Mouse (Mus musculus): ENCODE measurements around the gene Polr1a.

Gene Polr1a

GRCm38 (mm10) chr6:71908481-71909381, at the start of gene Polr1a, which contains the start of gene Ptcd3:
Gene Polr1a (plus strand): TSS chr6:71909053.
Gene Ptcd3 (minus strand): TSS chr6:71908750.
- peak; percentile 98 for DNase-seq (ENCODE audit: low read depth)

- no peak for DNase-seq (ENCODE audit: low read depth)
Observed at GRCm38 (mm10) chr6:71867751-71868150, 41.1 kb upstream of the Polr1a start.

DNA sequence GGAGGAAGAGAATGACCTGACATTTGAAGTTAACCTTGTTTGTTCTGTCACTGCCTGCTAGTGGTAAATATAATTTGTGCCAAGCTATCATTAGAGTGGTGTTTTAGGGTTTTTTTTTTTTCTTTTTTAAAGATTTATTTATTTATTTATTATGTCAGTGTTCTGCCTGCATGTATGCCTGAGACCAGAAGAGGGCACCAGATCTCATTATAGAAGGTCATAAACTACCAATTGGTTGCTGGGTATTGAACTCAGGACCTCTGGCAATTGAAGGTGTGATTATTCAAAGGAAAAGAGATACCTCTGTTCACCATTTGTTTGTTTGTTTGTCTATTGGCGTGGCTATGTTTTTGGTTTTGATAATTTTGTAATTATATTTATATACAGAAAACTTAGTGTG, 40.0 kb upstream of the Polr1a start:
- DNase-seq (ENCODE audit: low read depth): peak; percentile 69

DNA sequence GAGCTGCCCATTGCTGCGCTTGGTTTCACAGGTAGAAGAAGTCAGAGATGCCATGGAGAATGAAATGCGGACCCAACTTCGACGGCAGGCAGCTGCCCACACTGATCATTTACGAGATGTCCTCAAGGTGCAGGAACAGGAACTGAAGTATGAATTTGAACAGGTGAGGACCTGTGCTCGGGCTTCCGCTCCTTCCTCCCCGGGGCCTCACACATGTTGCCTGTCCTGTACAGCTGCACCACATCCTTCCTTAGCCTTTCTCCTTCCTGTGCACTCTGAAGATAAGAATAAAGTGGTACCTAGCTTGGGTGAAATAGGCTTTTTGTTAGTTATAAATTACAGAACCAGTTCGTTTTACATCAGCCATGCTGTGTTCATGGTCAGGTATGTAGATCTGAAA, 37.5 kb upstream of the Polr1a start:
- DNase-seq (ENCODE audit: low read depth): peak; percentile 15

GRCm38 (mm10) chr6:71877965-71878760, 30.7 kb upstream of the Polr1a start:
- DNase-seq (ENCODE audit: low read depth): peak; percentile 19

DNA sequence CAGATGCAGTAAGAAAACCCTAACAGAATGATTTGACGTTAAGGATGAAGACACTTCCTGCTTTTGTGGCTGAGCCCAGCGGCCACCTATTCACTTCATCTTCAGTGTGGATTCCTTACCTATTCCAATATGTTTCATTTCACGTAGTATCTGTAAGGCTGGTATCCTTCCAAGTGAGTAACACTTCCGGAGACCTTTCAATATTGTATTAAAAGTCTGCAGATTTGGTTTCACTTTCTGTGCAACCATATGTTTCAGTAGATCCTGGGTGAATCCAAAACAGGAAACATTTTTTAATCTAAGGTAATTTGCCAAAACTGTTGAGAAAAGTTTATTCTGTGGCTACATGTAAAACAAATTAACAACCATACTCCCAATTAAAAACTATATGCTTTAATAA, 15.6 kb upstream of the Polr1a start:
- DNase-seq (ENCODE audit: low read depth): peak; percentile 49

DNA sequence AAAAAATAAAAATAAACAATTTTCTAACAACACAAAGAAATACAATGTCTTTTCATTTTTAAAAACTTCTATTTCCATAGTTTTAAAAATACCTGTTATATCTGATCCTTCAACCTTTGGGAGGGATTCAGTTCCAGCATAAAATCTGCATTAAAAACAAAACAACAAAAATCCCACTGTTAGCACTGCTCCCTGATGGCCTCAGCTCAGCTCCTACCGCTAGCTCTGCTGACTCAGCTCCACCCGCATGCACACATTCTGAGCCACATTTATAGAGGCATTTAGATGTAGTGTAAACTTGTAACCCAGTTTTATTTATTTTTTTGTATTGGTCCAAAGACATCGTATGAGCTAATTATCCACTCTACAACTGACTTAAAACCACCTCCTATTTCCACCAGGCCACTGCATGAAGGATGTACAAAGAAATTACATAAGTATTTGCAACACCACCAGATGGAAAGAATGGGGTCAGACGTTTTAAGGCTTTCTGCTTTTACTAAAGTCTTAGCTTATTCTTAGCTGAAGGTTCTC, 1.1 kb upstream of the Polr1a start:
- DNase-seq (ENCODE audit: low read depth): peak; percentile 32

- DNase-seq (ENCODE audit: low read depth): no peak
Observed at GRCm38 (mm10) chr6:71909384-71909783, 531 bp downstream of the Polr1a start.

DNA sequence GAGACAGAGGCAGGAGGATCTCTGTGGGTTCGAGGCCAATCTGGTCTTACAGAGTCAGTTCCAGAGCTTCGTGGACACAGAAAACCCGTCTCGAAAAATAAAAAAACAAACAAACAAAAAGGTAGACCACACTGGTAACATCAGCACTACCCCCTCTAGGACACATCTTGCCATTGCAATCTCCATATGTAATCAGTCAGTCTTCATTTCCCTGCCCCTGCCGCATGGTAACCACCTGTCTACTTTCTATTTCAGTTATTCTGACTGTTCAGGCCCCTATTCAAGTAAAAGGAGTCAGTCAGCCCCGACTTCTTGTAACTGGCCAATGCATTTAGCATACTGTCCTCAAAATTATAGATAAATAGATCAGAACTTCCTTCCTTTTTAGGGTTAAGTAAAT, 987 bp downstream of the Polr1a start:
- peak; percentile 77 for DNase-seq (ENCODE audit: low read depth)

DNA sequence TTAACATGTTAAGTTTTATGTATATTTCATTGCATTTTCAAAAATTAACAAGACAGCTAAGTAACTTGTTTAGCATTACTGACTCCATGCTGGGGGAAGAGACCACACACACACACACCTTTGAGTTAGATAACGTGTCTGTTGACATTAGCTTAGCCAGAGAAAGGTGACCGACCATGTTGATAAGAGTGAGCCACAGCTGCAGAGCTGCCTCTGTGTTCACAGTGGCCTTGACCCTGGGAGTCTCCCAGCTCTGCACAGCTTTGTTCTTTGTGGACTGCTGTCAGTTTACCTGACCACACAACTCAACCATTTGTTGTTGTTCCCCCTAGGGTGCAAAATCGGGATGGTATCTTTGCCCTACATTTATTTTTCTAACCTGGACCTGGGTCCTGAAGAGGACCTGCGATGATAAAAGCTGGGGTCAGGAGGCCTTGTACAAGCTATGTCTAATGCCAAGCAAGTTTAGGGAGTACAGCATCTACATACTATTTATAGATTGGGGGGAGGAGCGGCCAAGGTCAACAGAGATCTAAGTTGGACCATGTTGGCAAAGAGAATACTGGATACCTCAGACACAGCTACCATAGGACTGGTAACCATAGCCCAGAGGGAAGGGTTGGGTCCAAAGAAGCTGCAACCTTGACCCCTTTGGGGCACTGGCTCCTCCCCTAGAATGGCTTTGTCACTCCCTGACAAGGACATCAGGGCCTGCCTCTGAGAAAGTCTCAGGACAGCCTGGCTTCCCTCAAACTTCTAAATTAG, 3.0 kb downstream of the Polr1a start:
- no peak for DNase-seq (ENCODE audit: low read depth)

GRCm38 (mm10) chr6:71920752-71921151, 11.9 kb downstream of the Polr1a start:
- peak; percentile 28 for DNase-seq (ENCODE audit: low read depth)

- DNase-seq (ENCODE audit: low read depth): peak; percentile 25
Observed at GRCm38 (mm10) chr6:71925233-71925632, 16.4 kb downstream of the Polr1a start.

GRCm38 (mm10) chr6:71927911-71928310, 19.1 kb downstream of the Polr1a start:
- DNase-seq (ENCODE audit: low read depth): peak; percentile 73

DNA sequence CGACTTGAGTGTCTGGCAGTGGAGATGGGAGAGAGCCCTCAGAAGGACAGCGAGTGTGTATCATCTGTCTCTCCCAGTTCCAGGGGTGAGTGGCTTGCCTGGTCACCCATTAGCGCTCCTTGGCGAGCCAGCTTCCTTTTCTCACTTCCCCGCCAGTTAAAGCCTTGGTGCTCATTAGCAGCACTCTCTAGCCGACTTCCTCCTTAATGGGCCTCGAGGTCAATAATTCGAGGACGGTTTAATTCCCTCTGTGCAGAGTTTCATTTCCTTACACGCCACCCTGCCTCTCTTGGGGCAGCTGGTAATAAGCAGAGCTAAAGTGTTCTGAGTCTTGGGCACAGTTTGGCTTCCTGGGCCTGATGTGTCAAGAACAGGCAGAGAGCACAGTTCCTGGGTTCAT, 21.2 kb downstream of the Polr1a start:
- no peak for DNase-seq (ENCODE audit: low read depth)

DNA sequence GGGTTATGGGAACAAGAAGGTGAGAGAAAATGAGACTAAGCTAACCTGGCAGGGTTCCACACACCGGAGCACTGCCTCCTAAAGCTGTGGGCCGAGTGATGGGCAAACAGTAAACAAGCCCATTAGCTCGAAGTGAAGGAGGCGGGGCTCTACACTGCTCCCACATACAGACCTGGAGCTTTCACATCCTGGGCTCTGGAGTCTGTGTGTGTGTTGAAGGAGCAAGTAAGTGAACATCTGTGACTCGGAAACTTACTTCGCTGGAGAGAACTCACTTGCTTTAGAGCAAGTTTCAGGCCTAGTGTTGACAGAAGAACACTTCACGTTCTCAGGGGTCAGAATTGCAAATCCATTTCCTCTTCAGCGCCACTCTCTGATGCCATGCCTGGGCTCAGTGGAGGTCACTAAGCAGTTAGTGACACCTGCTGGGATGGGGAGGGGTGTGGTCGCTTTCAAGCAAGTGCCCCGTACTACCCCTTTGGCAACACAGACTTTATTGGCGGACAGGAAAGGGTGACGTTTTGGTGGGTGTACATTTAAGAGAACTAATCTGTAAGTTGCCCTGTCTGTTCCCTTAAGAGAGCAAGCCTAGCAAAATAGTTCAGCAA, 22.1 kb downstream of the Polr1a start:
- DNase-seq (ENCODE audit: low read depth): no peak

DNA sequence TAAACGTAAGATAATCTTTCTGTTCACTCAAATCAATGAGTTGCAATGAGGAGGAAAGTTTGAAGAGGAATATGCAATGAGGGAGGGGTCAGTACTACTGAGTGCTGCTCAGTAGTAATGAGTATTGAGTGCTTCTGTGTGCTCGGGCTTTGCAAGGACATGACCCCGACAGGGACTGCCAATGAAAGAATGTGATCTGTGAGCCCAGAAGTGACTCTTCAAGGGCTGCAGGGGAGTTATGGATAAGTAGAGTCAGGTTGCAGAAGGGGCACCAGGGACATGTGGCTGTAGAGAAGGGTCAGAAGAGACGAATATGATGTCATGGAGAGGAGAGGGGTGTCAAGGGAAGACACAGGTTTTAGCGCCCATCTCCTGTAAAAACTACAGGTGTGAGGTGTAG, 23.5 kb downstream of the Polr1a start:
- DNase-seq (ENCODE audit: low read depth): no peak

DNA sequence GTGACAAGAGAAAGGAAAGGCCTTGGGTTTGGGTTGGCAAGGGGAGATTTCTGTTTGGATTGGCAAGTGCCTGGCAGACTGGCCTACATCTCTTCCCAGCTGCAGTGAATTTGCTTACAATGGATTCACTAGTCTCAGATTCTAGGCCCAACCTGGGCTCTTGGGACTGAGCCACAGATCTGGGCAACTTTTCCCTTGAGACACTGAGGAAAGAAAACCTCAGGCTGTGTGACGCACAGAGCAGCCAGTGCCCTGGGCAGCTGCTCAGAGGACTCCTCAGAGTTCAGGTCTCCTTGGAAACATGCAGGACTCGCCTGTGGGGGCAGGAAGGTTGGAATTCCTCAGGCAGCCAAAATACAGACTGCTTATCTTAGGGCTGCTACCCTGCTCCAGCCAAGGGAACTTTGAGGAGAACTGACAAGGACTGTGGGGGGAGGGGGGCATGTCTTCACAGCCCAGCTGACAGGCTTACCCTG, 25.3 kb downstream of the Polr1a start:
- DNase-seq (ENCODE audit: low read depth): no peak

- DNase-seq (ENCODE audit: low read depth): no peak
Observed at GRCm38 (mm10) chr6:71935737-71936136, 26.9 kb downstream of the Polr1a start.

DNA sequence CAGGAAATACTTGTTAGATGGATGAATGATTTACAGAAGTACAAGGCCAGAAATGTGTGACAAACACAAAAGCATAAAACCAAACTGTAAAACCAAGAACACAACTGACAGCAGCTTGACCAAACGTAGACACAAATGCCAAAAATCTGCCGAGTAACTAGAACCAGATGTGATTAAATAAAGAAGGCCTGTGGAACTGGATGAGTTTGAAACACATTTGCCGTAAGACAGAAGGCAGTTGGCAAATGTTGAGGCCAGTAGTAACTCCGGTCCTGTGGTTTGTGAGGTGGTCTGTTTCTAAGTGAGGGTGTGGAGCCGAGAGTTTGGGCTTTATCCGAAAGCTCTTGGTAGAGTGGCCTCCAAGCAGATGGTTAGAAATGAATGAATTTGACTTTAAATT, 32.1 kb downstream of the Polr1a start:
- DNase-seq (ENCODE audit: low read depth): no peak

DNA sequence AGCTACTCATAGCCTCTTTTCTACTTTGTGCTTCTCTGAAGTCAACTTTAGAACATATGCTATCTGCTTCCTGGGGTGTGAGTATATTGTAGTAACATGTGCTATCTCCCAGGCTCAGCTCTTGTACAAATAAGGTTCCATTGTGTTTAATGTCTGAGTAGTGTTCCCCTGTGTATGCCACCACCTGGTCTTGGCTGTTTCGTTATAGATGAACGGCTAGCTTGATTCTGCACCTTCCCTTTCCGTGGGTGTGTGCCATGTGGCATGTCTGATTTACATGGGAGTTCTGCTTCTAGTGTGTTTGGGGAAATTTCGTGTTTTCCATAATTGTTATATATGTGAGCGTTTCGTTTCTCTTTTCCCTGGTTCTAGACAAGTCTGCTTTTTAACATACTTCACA, 36.2 kb downstream of the Polr1a start:
- DNase-seq (ENCODE audit: low read depth): no peak

GRCm38 (mm10) chr6:71946121-71946520, 37.3 kb downstream of the Polr1a start:
- DNase-seq (ENCODE audit: low read depth): no peak
